Mouse (Mus musculus): ENCODE results near the gene Mrpl21.

GRCm38 (mm10) chr19:3297775-3298174 lies 15.1 kb downstream of the Mrpl21 start:
- no peak for TF ChIP-seq CTCF (IDR thresholded peaks at IDR 0.05; ENCODE audit: low read depth, low read length)
- no peak for TF ChIP-seq POLR2A (IDR thresholded peaks at IDR 0.05; ENCODE audit: extremely low read depth, insufficient read depth, low read length)
